Mouse (Mus musculus) liver, adult 2 months (tissue): ENCODE results near the gene Eva1b. TPM values are rescaled to one million over a fixed set of nuclear protein-coding genes. Genes with fewer than 3 reads are reported as not detected.

Experiments
- DNase-seq: peaks from one replicate; pipeline ENCODE4 v3.0.0-alpha.2; 2011; ENCODE audit warnings: low read depth, low spot score; ENCODE audit errors: extremely low read depth
- H3K27ac ChIP-seq: fragments of 200-500 bp; replicated peaks from 2 replicates; pipeline ENCODE4 v1.5.1; 2012; ENCODE audit warnings: low read depth, mild to moderate bottlenecking, control low read depth, inconsistent platforms, low read length; ENCODE audit not compliant: insufficient read depth
- H3K27me3 ChIP-seq: fragments of 200-500 bp; 2 replicates; pipeline ENCODE4 v1.6.1; 2012; ENCODE audit warnings: mild to moderate bottlenecking, moderate library complexity, low read length, inconsistent platforms; ENCODE audit not compliant: control insufficient read depth, insufficient read depth
- H3K36me3 ChIP-seq: fragments of 200-500 bp; 2 replicates; pipeline ENCODE4 v1.6.1; 2012; ENCODE audit warnings: low read length, inconsistent platforms; ENCODE audit not compliant: control insufficient read depth, insufficient read depth
- H3K4me1 ChIP-seq: fragments of 200-500 bp; 2 replicates; pipeline ENCODE4 v1.6.1; 2011; ENCODE audit warnings: low read length; ENCODE audit not compliant: control insufficient read depth, insufficient read depth
- H3K4me3 ChIP-seq: fragments of 200-500 bp; 2 replicates; pipeline ENCODE4 v1.5.1; 2011; ENCODE audit warnings: low read depth, mild to moderate bottlenecking, control low read depth, low read length, moderate library complexity; ENCODE audit not compliant: insufficient read depth
- H3K79me2 ChIP-seq: fragments of 200-500 bp; 2 replicates; pipeline ENCODE4 v1.6.1; 2012; ENCODE audit warnings: inconsistent platforms, mild to moderate bottlenecking, low read length, moderate library complexity; ENCODE audit not compliant: control insufficient read depth, insufficient read depth
- H3K9ac ChIP-seq: fragments of 200-500 bp; 2 replicates; pipeline ENCODE4 v1.6.1; 2012; ENCODE audit warnings: low read depth, mild to moderate bottlenecking, control low read depth, inconsistent platforms, low read length
- CTCF ChIP-seq: fragments of 200-500 bp; IDR thresholded peaks from 2 replicates; pipeline ENCODE4 v1.5.1; 2011; ENCODE audit warnings: low read depth, low read length, control low read depth
- POLR2A ChIP-seq: fragments of 200-500 bp; IDR thresholded peaks from 2 replicates; pipeline ENCODE4 v1.6.1; 2011; ENCODE audit warnings: low read length, control low read depth; ENCODE audit not compliant: insufficient read depth; ENCODE audit errors: extremely low read depth
- WGBS: fragments of 180-500 bp; shearing (Covaris S2); methylation state at CpG from one replicate; pipeline ENCODE4 v1.1.7; 2018; 5-methylcytosine and 5-hydroxymethylcytosine counted together
- polyA plus RNA-seq: library from polyadenylated mRNA; depleted of rRNA; stranded (reverse); fragments of >200 nt; gene quantifications from 2 replicates; pipeline ENCODE4 v1.2.3, GENCODE M21; 2012; rRNA removed
- total RNA-seq: library from RNA; depleted of rRNA; stranded (reverse); fragments of >200 nt; gene quantifications from 2 replicates; pipeline ENCODE4 v1.2.3, GENCODE M21; 2014; rRNA removed

The Eva1b gene
- total RNA-seq (8.0 and 9.5 TPM in 2 replicates), polyA plus RNA-seq (15.8 and 18.1 TPM in 2 replicates)

DNA sequence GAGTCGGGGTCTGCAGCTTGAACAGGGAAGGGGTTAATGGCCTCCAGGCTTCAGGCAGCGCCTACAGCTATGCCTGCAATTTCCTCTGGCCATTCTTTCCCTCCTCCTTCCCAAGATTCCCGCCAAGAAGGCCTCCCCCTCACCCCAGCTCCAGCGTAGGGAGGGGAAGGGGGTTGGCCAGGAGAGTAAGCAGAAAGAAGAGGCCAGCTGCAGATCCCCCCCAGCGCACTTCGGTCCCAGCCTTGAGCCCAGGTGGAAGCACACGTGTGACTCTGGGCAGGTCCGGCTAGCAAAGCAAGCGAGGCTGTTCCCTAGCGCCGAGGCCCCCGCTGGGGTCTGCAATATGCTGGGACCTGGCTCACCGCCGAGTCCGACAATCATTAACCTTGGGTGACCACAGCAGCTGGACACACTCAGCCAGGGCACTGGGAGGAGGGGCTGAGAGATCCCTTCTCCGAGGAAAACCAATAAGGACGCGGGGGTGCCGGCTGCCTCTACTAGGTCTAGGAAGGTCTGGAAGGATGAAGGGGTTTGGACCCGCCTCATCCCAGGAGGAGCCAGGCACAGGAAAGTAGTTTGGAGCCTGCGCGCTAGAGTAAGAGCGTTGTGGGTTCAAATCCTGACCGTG is at the start of gene Eva1b:
Gene Eva1b, plus strand, starts transcription at position 212 of the 628 bp plus-strand sequence.
- peak within 1 kb of the TSS; percentile 74 for H3K27ac ChIP-seq

DNA sequence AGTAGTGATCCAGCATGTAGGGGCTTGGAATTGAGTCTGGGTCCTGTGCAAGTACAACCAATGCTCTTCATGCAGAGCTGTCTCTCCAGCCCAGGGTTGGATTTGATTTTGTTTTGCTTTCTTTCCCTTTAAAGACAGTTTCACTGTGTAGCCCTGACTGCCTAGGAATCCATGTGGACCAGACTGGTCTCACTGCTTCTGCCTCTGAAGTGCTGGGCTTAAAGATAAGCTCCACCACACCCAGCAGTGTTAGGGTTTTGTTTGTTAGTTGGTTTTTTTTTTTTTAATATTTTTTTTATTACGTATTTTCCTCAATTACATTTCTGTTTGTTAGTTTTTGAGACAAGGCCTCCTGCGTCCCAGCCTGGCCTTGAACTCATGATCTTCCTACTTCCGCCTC is 48.2 kb upstream of the Eva1b start:
- DNase-seq: no peak
- Histone ChIP-seq H3K79me2 (peaks cover 11% of the 10 kb centered on the region; the same call in 1 of the 2 replicates), H3K36me3 (no peaks in the 10 kb centered on the region), H3K27ac (no peak overlapping the region), H3K27me3 (no peaks in the 10 kb centered on the region), H3K9ac (no peak overlapping the region), H3K4me3 (no peak overlapping the region), H3K4me1 (peaks cover 8% of the 10 kb centered on the region)
- TF ChIP-seq POLR2A: no peak
- TF ChIP-seq CTCF: no peak
- 80% methylated on average over 3 of the region's 3 CpGs for WGBS

More for the DNA sequence above, at the start of gene Eva1b:
- peak; percentile 41 for DNase-seq
- Histone ChIP-seq H3K79me2 (no peaks in the 10 kb centered on the region), H3K36me3 (no peaks in the 10 kb centered on the region), H3K27me3 (no peaks in the 10 kb centered on the region), H3K4me3 (peak within 1 kb of the TSS; percentile 83), H3K4me1 (peaks cover 6% of the 10 kb centered on the region; the same call in 1 of the 2 replicates), H3K9ac (peak within 1 kb of the TSS; percentile 89)
- TF ChIP-seq CTCF (no peak), POLR2A (no peak)
- WGBS: 11% methylated on average over 24 of the region's 24 CpGs

DNA sequence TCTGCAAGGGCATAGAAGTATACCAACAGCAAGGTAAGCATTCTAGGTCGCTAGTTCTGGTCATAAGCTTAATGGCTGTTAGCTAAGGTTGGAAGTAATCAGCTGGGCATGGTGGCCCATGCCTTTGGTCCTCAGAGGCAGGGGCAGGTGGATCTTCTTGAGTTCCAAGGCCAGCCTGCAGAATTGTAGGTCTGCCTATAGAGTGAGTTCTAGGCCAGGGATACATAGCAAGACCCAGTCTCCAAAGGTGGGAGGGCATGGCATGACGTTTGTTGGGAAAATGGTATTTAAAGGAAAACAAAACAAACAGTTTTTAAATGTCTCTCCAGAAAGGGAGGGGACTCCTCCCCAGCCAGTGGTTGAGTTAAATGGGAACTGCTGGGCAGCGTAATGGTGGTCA is 46.8 kb upstream of the Eva1b start:
- H3K27me3 ChIP-seq: no peaks in the 10 kb centered on the region
- no peak for DNase-seq
- TF ChIP-seq CTCF (no peak), POLR2A (no peak)
- no peaks in the 10 kb centered on the region for H3K36me3 ChIP-seq
- H3K9ac ChIP-seq: no peak overlapping the region
- WGBS: 83% methylated on average over 3 of the region's 3 CpGs
- no peak overlapping the region for H3K4me3 ChIP-seq
- peaks cover 14% of the 10 kb centered on the region for H3K4me1 ChIP-seq
- no peak overlapping the region for H3K27ac ChIP-seq
- peaks cover 18% of the 10 kb centered on the region; the same call in 1 of the 2 replicates for H3K79me2 ChIP-seq

DNA sequence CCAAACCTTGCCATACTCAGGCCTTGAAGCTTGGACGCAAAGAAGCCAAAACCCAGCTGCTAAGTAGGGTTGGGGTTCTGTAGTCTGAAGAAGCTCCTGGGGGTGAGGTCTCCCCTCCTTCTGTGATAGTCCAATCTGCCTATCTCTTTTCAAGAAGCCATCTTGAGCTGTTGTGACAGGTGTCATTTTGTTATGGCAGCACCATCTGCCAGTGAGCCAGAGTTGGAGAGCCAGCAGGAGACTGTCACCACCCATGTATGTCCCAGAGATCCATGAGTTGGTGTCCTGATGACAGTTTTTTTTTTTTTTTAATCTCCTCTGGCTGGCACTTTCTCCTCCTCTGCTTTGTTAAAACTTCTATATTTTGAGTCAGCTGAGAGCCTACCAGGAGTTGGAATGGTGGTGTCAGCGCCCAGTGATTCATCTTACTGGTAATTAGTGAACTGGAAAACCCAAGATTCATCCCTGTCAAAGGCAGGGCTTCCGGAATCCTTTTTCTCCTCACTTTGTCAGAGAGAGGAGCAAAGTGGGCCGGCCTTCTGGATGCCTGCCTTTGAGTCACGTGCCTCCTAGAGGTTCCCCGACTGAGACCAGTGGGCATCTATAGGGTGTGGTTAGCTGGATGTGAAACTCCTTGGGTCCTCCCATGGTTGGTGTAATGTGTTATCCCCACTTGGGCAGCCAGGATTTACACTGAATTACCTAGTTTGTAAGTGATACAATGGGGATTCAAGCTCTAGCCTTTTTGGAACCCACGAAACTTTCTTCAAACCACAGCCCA is 45.3 kb upstream of the Eva1b start:
- H3K27me3 ChIP-seq: no peaks in the 10 kb centered on the region
- H3K79me2 ChIP-seq: peaks cover 27% of the 10 kb centered on the region; the same call in 1 of the 2 replicates
- no peak overlapping the region for H3K4me3 ChIP-seq
- no peak for DNase-seq
- no peaks in the 10 kb centered on the region for H3K36me3 ChIP-seq
- no peak overlapping the region for H3K9ac ChIP-seq
- H3K27ac ChIP-seq: peak overlapping the region; percentile 81
- no peak for TF ChIP-seq POLR2A
- no peak for TF ChIP-seq CTCF
- WGBS: 67% methylated on average over 7 of the region's 7 CpGs
- H3K4me1 ChIP-seq: peaks cover 20% of the 10 kb centered on the region

DNA sequence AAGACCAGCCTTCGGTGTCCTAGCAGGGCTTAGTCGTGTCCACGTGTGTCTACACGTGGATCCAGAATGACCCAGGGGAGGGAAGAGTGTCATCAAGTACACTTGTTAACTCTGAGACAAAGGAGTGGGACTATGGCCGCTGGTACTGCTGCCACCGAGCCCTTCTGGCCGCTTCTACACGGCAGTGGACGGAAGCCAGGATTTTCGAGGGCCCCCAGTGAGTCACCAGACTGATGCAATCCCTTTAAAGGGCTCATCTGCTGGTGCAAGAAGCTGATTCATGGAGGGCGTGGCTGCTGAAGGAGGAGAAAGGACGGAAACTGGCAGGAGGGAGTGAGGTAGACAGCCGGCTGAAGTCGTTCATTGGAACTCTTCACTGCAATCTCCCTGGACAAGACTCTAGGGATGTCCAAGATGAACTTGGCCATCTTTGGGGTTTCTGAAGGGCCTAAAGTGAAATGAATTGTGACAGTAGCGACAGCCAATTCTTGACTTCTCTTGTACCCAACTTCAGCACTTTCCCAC is 44.4 kb upstream of the Eva1b start:
- Histone ChIP-seq H3K79me2 (peaks cover 24% of the 10 kb centered on the region; the same call in 1 of the 2 replicates), H3K36me3 (no peaks in the 10 kb centered on the region), H3K4me3 (peak overlapping the region; percentile 44), H3K4me1 (peaks cover 27% of the 10 kb centered on the region), H3K27me3 (no peaks in the 10 kb centered on the region), H3K27ac (peak overlapping the region; percentile 81), H3K9ac (peak overlapping the region; percentile 52)
- WGBS: under 1% methylated on average over 15 of the region's 15 CpGs
- TF ChIP-seq POLR2A: no peak
- TF ChIP-seq CTCF: no peak
- peak; percentile 86 for DNase-seq
